Mouse (Mus musculus) limb, embryonic 11.5 days (tissue): ENCODE measurements around the gene Tsen34. TPM values are rescaled to one million over a fixed set of nuclear protein-coding genes. Genes with fewer than 3 reads are reported as not detected.
"Not testable (repeated sequence)": the region's sequence is repeated elsewhere in the genome, so short reads cannot be mapped to it uniquely, and the experiment has no call there.

Experiments used
- ATAC-seq: fragments of 200-750 bp; cut with Nextera tagmentation; 2 replicates; pipeline ENCODE4 v1.8.0; 2017; ENCODE audit warnings: low read depth; ENCODE audit not compliant: insufficient number of reproducible peaks, low FRiP score, low TSS enrichment
- DNase-seq: peaks from one replicate; pipeline ENCODE4 v3.0.0-alpha.2; 2015; ENCODE audit warnings: low spot score
- H3K27ac ChIP-seq: fragments of 300-500 bp; sonication (generic); replicated peaks from 2 replicates; pipeline ENCODE4 v1.5.1; 2014; ENCODE audit warnings: low read depth, mild to moderate bottlenecking, low read length
- H3K27me3 ChIP-seq: fragments of 300-500 bp; sonication (generic); 2 replicates; pipeline ENCODE4 v1.6.1; 2014; ENCODE audit warnings: mild to moderate bottlenecking, low read length, mixed read lengths; ENCODE audit not compliant: control insufficient read depth, insufficient read depth
- H3K36me3 ChIP-seq: fragments of 300-500 bp; sonication (generic); 2 replicates; pipeline ENCODE4 v1.6.1; 2014; ENCODE audit warnings: mild to moderate bottlenecking, low read length, moderate library complexity, mixed read lengths; ENCODE audit not compliant: control insufficient read depth, insufficient read depth
- H3K4me1 ChIP-seq: fragments of 300-500 bp; sonication (generic); 2 replicates; pipeline ENCODE4 v1.6.1; 2014; ENCODE audit warnings: low read length, mixed read lengths; ENCODE audit not compliant: control insufficient read depth, insufficient read depth
- H3K4me2 ChIP-seq: fragments of 300-500 bp; sonication (generic); 2 replicates; pipeline ENCODE4 v1.6.1; 2014; ENCODE audit warnings: low read depth, mild to moderate bottlenecking, moderate library complexity; ENCODE audit not compliant: severe bottlenecking
- H3K4me3 ChIP-seq: fragments of 300-500 bp; sonication (generic); 2 replicates; pipeline ENCODE4 v1.5.1; 2014; ENCODE audit warnings: low read depth, low read length
- H3K9ac ChIP-seq: fragments of 300-500 bp; sonication (generic); 2 replicates; pipeline ENCODE4 v1.6.1; 2014; ENCODE audit warnings: mild to moderate bottlenecking, low read length
- H3K9me3 ChIP-seq: fragments of 300-500 bp; sonication (generic); 2 replicates; pipeline ENCODE4 v1.6.1; 2016; ENCODE audit warnings: low read length; ENCODE audit not compliant: control insufficient read depth
- WGBS: fragments of 180-500 bp; shearing (Covaris S2); extraction: QIAGEN DNeasy Blood & Tissue Kit; methylation state at CpG from one replicate; pipeline ENCODE4 v1.1.7; 2014; 5-methylcytosine and 5-hydroxymethylcytosine counted together
- polyA plus RNA-seq: library from polyadenylated mRNA; unstranded; fragments of >200 nt; fragmentation: Nextera tagmentation; extraction: Ambion mirVana; gene quantifications from 2 replicates; pipeline ENCODE4 v1.2.1, GENCODE M21; 2014

The Tsen34 gene
- polyA plus RNA-seq, 1 experiment from 2014 or later = 289 TPM

GRCm38 (mm10) chr7:3706343-3706934 lies 13.8 kb downstream of the Tsen34 start:
- Histone ChIP-seq H3K9me3 (no peaks in the 10 kb centered on the region), H3K4me1 (peaks cover 3% of the 10 kb centered on the region; the same call in 1 of the 2 replicates), H3K27me3 (no peaks in the 10 kb centered on the region), H3K36me3 (peaks cover 14% of the 10 kb centered on the region), H3K4me3 (peak overlapping the region; percentile 90), H3K4me2 (peak overlapping the region; percentile 86), H3K9ac (0 out of 2 replicates have a peak overlapping the region, but pooled peaks have one; percentile 5), H3K27ac (no peak overlapping the region)
- 66% methylated on average over 11 of the region's 11 CpGs for WGBS
- DNase-seq (no peak), ATAC-seq (no peak)

GRCm38 (mm10) chr7:3707027-3707426 lies 14.4 kb downstream of the Tsen34 start:
- 74% methylated on average over 4 of the region's 4 CpGs for WGBS
- Histone ChIP-seq H3K27ac (no peak overlapping the region), H3K4me2 (no peak overlapping the region; the same call in 1 of the 2 replicates), H3K9ac (no peak overlapping the region), H3K9me3 (no peaks in the 10 kb centered on the region), H3K36me3 (peaks cover 14% of the 10 kb centered on the region), H3K4me1 (peaks cover 3% of the 10 kb centered on the region; the same call in 1 of the 2 replicates), H3K4me3 (no peak overlapping the region), H3K27me3 (no peaks in the 10 kb centered on the region)
- ATAC-seq (no peak), DNase-seq (peak; percentile 23)

- WGBS = 25% methylated on average over 7 of the region's 7 CpGs
- peak; percentile 41 for DNase-seq
- ATAC-seq = no peak
Measured at GRCm38 (mm10) chr7:3707568-3708413, 15.1 kb downstream of the Tsen34 start.

GRCm38 (mm10) chr7:3708447-3708980 lies 15.9 kb downstream of the Tsen34 start:
- peaks cover 14% of the 10 kb centered on the region for H3K36me3 ChIP-seq
- not testable (repeated sequence) for H3K27ac ChIP-seq, H3K9me3 ChIP-seq, DNase-seq, H3K4me3 ChIP-seq, H3K27me3 ChIP-seq, H3K4me1 ChIP-seq, H3K9ac ChIP-seq, H3K4me2 ChIP-seq, ATAC-seq
- WGBS = 34% methylated on average over 5 of the region's 5 CpGs

More at GRCm38 (mm10) chr7:3707568-3708413, 15.1 kb downstream of the Tsen34 start:
- Histone ChIP-seq H3K36me3 (peaks cover 14% of the 10 kb centered on the region), H3K9ac (no peak overlapping the region), H3K4me2 (no peak overlapping the region), H3K27ac (no peak overlapping the region), H3K27me3 (no peaks in the 10 kb centered on the region), H3K9me3 (no peaks in the 10 kb centered on the region), H3K4me3 (no peak overlapping the region), H3K4me1 (peaks cover 3% of the 10 kb centered on the region; the same call in 1 of the 2 replicates)

GRCm38 (mm10) chr7:3709000-3709399 lies 16.3 kb downstream of the Tsen34 start:
- Histone ChIP-seq H3K9ac (no peak overlapping the region), H3K4me2 (no peak overlapping the region), H3K36me3 (peaks cover 14% of the 10 kb centered on the region), H3K27ac (no peak overlapping the region), H3K4me3 (no peak overlapping the region), H3K9me3 (no peaks in the 10 kb centered on the region), H3K4me1 (peaks cover 3% of the 10 kb centered on the region; the same call in 1 of the 2 replicates), H3K27me3 (no peaks in the 10 kb centered on the region)
- peak; percentile 24 for DNase-seq
- 87% methylated on average over 1 of the region's 1 CpGs for WGBS
- no peak for ATAC-seq

- Histone ChIP-seq H3K9me3 (no peaks in the 10 kb centered on the region), H3K4me3 (no peak overlapping the region), H3K27ac (no peak overlapping the region), H3K36me3 (no peaks in the 10 kb centered on the region), H3K9ac (no peak overlapping the region), H3K27me3 (no peaks in the 10 kb centered on the region), H3K4me2 (no peak overlapping the region), H3K4me1 (no peaks in the 10 kb centered on the region)
- DNase-seq = no peak
- 39% methylated on average over 5 of the region's 5 CpGs for WGBS
- no peak for ATAC-seq
Measured at GRCm38 (mm10) chr7:3712264-3712942, 19.7 kb downstream of the Tsen34 start.

GRCm38 (mm10) chr7:3715249-3715648 lies 22.6 kb downstream of the Tsen34 start:
- H3K4me1 ChIP-seq = no peaks in the 10 kb centered on the region
- no peak overlapping the region for H3K9ac ChIP-seq
- H3K4me2 ChIP-seq = no peak overlapping the region
- H3K9me3 ChIP-seq = no peaks in the 10 kb centered on the region
- H3K4me3 ChIP-seq = no peak overlapping the region
- no peaks in the 10 kb centered on the region for H3K36me3 ChIP-seq
- H3K27ac ChIP-seq = no peak overlapping the region
- ATAC-seq (no peak), DNase-seq (no peak)
- H3K27me3 ChIP-seq = no peaks in the 10 kb centered on the region
- 50% methylated on average over 1 of the region's 1 CpGs for WGBS

- H3K27me3 ChIP-seq, H3K36me3 ChIP-seq, DNase-seq, H3K4me2 ChIP-seq, H3K4me3 ChIP-seq, H3K9me3 ChIP-seq, H3K4me1 ChIP-seq, H3K9ac ChIP-seq, H3K27ac ChIP-seq, ATAC-seq: not testable (repeated sequence)
- 0% methylated on average over 1 of the region's 3 CpGs for WGBS
Measured at GRCm38 (mm10) chr7:3720268-3720667, 27.6 kb downstream of the Tsen34 start, which contains the start of gene Pirb. TSS of gene Pirb (minus strand) at chr7:3720391.
